23 mouse cellular contexts compared by ENCODE assay signal in the genomic region with DNA sequence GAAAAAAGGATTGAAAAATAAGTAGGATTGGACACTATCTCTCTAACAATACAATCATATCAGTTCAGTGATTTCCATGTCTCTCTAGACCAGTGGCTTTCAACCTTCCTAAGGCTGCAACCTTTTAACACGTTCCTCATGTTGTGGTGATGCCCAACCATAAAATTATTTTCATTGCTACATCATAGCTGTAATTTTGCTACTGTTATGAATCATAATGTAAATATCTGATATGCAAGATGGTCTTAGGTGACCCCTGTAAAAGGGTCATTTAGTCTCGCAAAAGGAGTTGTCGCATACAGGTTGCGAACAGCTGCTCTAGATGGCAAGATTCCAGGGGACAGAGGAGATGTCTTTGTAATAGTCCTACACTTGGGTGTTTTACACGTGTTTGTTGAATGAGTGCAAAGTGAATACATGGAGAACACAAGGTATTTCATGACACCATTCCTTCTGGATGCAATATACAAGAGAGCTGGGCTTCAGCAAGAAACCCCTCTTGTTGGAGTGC. TPM values are rescaled to one million over a fixed set of nuclear protein-coding genes. Genes with fewer than 3 reads are reported as not detected.
A peak's percentile ranks its signal among the peaks of the same experiment; 100 is the strongest.
DNase-seq lines count a peak whose midpoint lies in the region; ATAC-seq and TF ChIP-seq lines count a peak whose summit lies in the region.
"Had no signal": no experiment of that assay in that cellular context is flagged by ENCODE, and none has a peak within 500 bp of the region (broad histone marks: within the 10 kb centered on the region; RNA-seq: fewer than 3 reads in every experiment).

No protein-coding gene starts in this region.

- no peaks in the 10 kb centered on the region for H3K79me3 ChIP-seq in C2C12 (ENCODE audit: low read depth)

- no peak overlapping the region for H3ac ChIP-seq in C2C12 (ENCODE audit: control insufficient read depth, insufficient read length, low read depth)
- H3ac ChIP-seq in myocyte (ENCODE audit: control insufficient read depth, insufficient read length) = no peak overlapping the region

- no peaks in the 10 kb centered on the region for H3K27me3 ChIP-seq in heart, embryonic 12.5 days (replicated peaks)
- H3K27me3 ChIP-seq in C2C12 (ENCODE audit: control insufficient read depth, insufficient read depth, insufficient read length) (no peaks in the 10 kb centered on the region), myocyte (ENCODE audit: control insufficient read depth, insufficient read depth, insufficient read length) (no peaks in the 10 kb centered on the region)
- no peaks in the 10 kb centered on the region for H3K27me3 ChIP-seq in intestine, embryonic 16.5 days (replicated peaks; ENCODE audit: control insufficient read depth, insufficient read depth, low read length)
- H3K27me3 ChIP-seq: Patski had no signal

- H3K9ac ChIP-seq in heart, embryonic 12.5 days = no peak overlapping the region
- H3K9ac ChIP-seq in intestine, embryonic 16.5 days (ENCODE audit: low read depth, low read length) = no peak overlapping the region

- peak; percentile 43 for DNase-seq in heart, adult 11 months
- peak; percentile 61 for DNase-seq in 3T3-L1 (ENCODE audit: low read depth, low spot score)
- no peak for DNase-seq in spleen, adult 18-20 months
- no peak for DNase-seq in right cerebral cortex, adult 18-20 months
- DNase-seq: adrenal gland, adult 2 months; adrenal gland, adult 8-10 months; adrenal gland, postnatal 10 days; adrenal gland, postnatal 14 days; adrenal gland, postnatal 25 days; adrenal gland, postnatal 36 days; B cell, adult 2 months; cerebellum, adult 11 months; cerebellum, adult 11-12 months; cerebellum, adult 18-20 months; cerebellum, adult 2 months had no signal

- no peaks in the 10 kb centered on the region for H3K79me2 ChIP-seq in C2C12 (ENCODE audit: control insufficient read depth, insufficient read depth)
- H3K79me2 ChIP-seq in myocyte (ENCODE audit: control insufficient read depth, insufficient read depth) = no peaks in the 10 kb centered on the region

- ATAC-seq in heart, embryonic 12.5 days (ENCODE audit: insufficient number of reproducible peaks, low FRiP score) = no peak
- no peak for ATAC-seq in intestine, embryonic 16.5 days
- ATAC-seq: activated CD4-positive, CD25-positive, alpha-beta regulatory T cell, adult 4 months; CD4-positive, CD25-positive, alpha-beta regulatory T cell, adult 4 months; Patski had no signal

- no peak for TF ChIP-seq POLR2A in myocyte (IDR thresholded peaks at IDR 0.05; ENCODE audit: insufficient read length, low read depth)

- 69% methylated on average over 5 of the region's 5 CpGs for WGBS in heart, embryonic 12.5 days
- WGBS in intestine, embryonic 16.5 days = 66% methylated on average over 5 of the region's 5 CpGs

- 0 out of 2 replicates have a peak, but pooled peaks cover 8% of the 10 kb centered on the region for H3K9me3 ChIP-seq in heart, embryonic 12.5 days (replicated peaks)
- 0 out of 2 replicates have a peak, but pooled peaks cover 6% of the 10 kb centered on the region for H3K9me3 ChIP-seq in intestine, embryonic 16.5 days (ENCODE audit: control insufficient read depth, low read length)

- H3K36me3 ChIP-seq in heart, embryonic 12.5 days = no peaks in the 10 kb centered on the region
- H3K36me3 ChIP-seq in C2C12 (ENCODE audit: control insufficient read depth, insufficient read depth) = peaks cover 3% of the 10 kb centered on the region
- H3K36me3 ChIP-seq in myocyte (ENCODE audit: control insufficient read depth, insufficient read depth) = no peaks in the 10 kb centered on the region
- no peaks in the 10 kb centered on the region for H3K36me3 ChIP-seq in intestine, embryonic 16.5 days (ENCODE audit: control insufficient read depth, insufficient read depth, low read length)
- H3K36me3 ChIP-seq: G1E had no signal

- no peak overlapping the region for H3K4me3 ChIP-seq in heart, embryonic 12.5 days
- no peak overlapping the region for H3K4me3 ChIP-seq in C2C12 (ENCODE audit: insufficient read depth, poor library complexity, severe bottlenecking)
- H3K4me3 ChIP-seq in myocyte = no peak overlapping the region
- no peak overlapping the region for H3K4me3 ChIP-seq in intestine, embryonic 16.5 days (ENCODE audit: low read length)

- no peak for TF ChIP-seq CTCF in C2C12 (IDR thresholded peaks at IDR 0.05; ENCODE audit: control insufficient read depth, insufficient read depth, insufficient read length)

- H3K4me2 ChIP-seq in heart, embryonic 12.5 days = no peak overlapping the region
- peak overlapping the region; percentile 60 for H3K4me2 ChIP-seq in myocyte (ENCODE audit: low read depth)
- no peak overlapping the region for H3K4me2 ChIP-seq in intestine, embryonic 16.5 days (ENCODE audit: low read depth, low read length)

- peaks cover 9% of the 10 kb centered on the region for H3K4me1 ChIP-seq in heart, embryonic 12.5 days (replicated peaks)
- H3K4me1 ChIP-seq in intestine, embryonic 16.5 days (ENCODE audit: control insufficient read depth, insufficient read depth, low read length) = peaks cover 4% of the 10 kb centered on the region; the same call in 1 of the 2 replicates

- no peak overlapping the region for H3K27ac ChIP-seq in heart, embryonic 12.5 days (ENCODE audit: poor library complexity, severe bottlenecking)
- H3K27ac ChIP-seq in intestine, embryonic 16.5 days (ENCODE audit: low read length) = no peak overlapping the region

TF ChIP-seq in C2C12, 6 proteins besides CTCF, POLR2A, EP300 and RAD21:
- peak; percentile 55 for TF ChIP-seq MAX (IDR thresholded peaks at IDR 0.05)
- peak; percentile 49 for TF ChIP-seq FOSL1 (IDR thresholded peaks at IDR 0.05; ENCODE audit: insufficient read depth, low read length, poor library complexity, severe bottlenecking)
- TF ChIP-seq CEBPB (IDR thresholded peaks at IDR 0.05; ENCODE audit: low read depth) = peak; percentile 83
- TF ChIP-seq MYOD1 (IDR thresholded peaks at IDR 0.05; ENCODE audit: control insufficient read depth, insufficient read length, low read depth) = peak; percentile 81
- TF ChIP-seq MYOG (IDR thresholded peaks at IDR 0.05; ENCODE audit: control insufficient read depth, extremely low read depth, insufficient read length) = no peak
TF ChIP-seq in C2C12: peak in this region for 4.

TF ChIP-seq in myocyte, 11 proteins besides CTCF, POLR2A, EP300 and RAD21:
- TF ChIP-seq MYOG (IDR thresholded peaks at IDR 0.05; ENCODE audit: control insufficient read depth in 1 of 3, insufficient read depth in 1 of 3, insufficient read length in 2 of 3, low read depth in 2 of 3) (no peak), MYOD1 (IDR thresholded peaks at IDR 0.05; ENCODE audit: control insufficient read depth in 1 of 3, insufficient read length in 2 of 3, low read depth in 2 of 3) (peak in 2 of 3 experiments; percentile 31 to 60), E2F4 (IDR thresholded peaks at IDR 0.05; ENCODE audit: insufficient read depth) (no peak), TCF3 (IDR thresholded peaks at IDR 0.05; ENCODE audit: insufficient read length, low read depth) (no peak), TCF12 (IDR thresholded peaks at IDR 0.05; ENCODE audit: insufficient read depth, poor library complexity, severe bottlenecking) (no peak), MAX (IDR thresholded peaks at IDR 0.05; ENCODE audit: low read depth) (no peak), POLR2AphosphoS2 (IDR thresholded peaks at IDR 0.05; ENCODE audit: insufficient read length, low read depth) (no peak), SRF (IDR thresholded peaks at IDR 0.05; ENCODE audit: control insufficient read depth, insufficient read length, low read depth) (no peak), REST (IDR thresholded peaks at IDR 0.05; ENCODE audit: insufficient read depth, insufficient read length) (no peak), USF1 (IDR thresholded peaks at IDR 0.05; ENCODE audit: low read depth) (no peak), CEBPB (IDR thresholded peaks at IDR 0.05; ENCODE audit: insufficient read depth, poor library complexity, severe bottlenecking) (peak; percentile 57; the same call in 1 of the 2 replicates)

RNA-seq across cellular contexts. Expression of a gene that starts 11.6 kb away (rescaled TPM):
- 2.2 and 2.6 TPM in 2 replicates for polyA plus RNA-seq in heart, embryonic 12.5 days (2016; fragmentation: Nextera tagmentation; extraction: Ambion mirVana)
- polyA plus RNA-seq in C2C12 (2012; fragmentation: generic; extraction: Trizol) (7.6 TPM), myocyte (2012; fragmentation: generic; extraction: Trizol) (7.6 TPM)
- 8.7 and 9.0 TPM in 2 replicates for polyA plus RNA-seq in intestine, embryonic 16.5 days (2015; fragmentation: Nextera tagmentation; extraction: Ambion mirVana)
- polyA plus RNA-seq: activated CD4-positive, CD25-positive, alpha-beta regulatory T cell, adult 4 months; CD4-positive, CD25-positive, alpha-beta regulatory T cell, adult 4 months; G1E had no signal

Comparison
In these comparisons a context has a peak if more than half of its experiments do, and no peak if none do; other contexts are left out.
1. DNase-seq: peak in heart, adult 11 months (single experiment) and 3T3-L1 (single experiment); none in spleen, adult 18-20 months (0 of 2) and right cerebral cortex, adult 18-20 months (single experiment).